Mouse (Mus musculus) heart, postnatal 0 days (tissue): Measurements from ENCODE around the gene Pus10.
A peak's percentile ranks its signal among the peaks of the same experiment; 100 is the strongest.

Source experiments
- CTCF ChIP-seq: IDR thresholded peaks from 2 replicates; pipeline ENCODE4 v1.5.1; 2016; ENCODE audit warnings: antibody characterized with exemption, control low read depth, low read depth
- EP300 ChIP-seq: IDR thresholded peaks from 2 replicates; pipeline ENCODE4 v1.6.1; 2016; ENCODE audit warnings: antibody characterized with exemption, low read depth

GRCm38 (mm10) chr11:23769686-23770509 lies 104.4 kb downstream of the Pus10 start:
- TF ChIP-seq EP300 (0 out of 2 replicates have a peak, but pooled peaks have one; percentile 20), CTCF (no peak)
